Mouse (Mus musculus) forebrain, embryonic 12.5 days (tissue): Measurements from ENCODE around the gene Xpr1. TPM values are rescaled to one million over a fixed set of nuclear protein-coding genes. Genes with fewer than 3 reads are reported as not detected.

Experiments
- ATAC-seq: fragments of 200-750 bp; cut with Nextera tagmentation; 2 replicates; pipeline ENCODE4 v1.8.0; 2017; ENCODE audit warnings: moderate TSS enrichment; ENCODE audit not compliant: low FRiP score
- H3K27ac ChIP-seq: fragments of 300-500 bp; sonication (generic); 2 replicates; pipeline ENCODE4 v1.5.1; 2016; ENCODE audit warnings: mild to moderate bottlenecking
- H3K27me3 ChIP-seq: fragments of 300-500 bp; sonication (generic); 2 replicates; pipeline ENCODE4 v1.6.1; 2016; ENCODE audit warnings: mild to moderate bottlenecking
- H3K36me3 ChIP-seq: fragments of 300-500 bp; sonication (generic); replicated peaks from 2 replicates; pipeline ENCODE4 v1.6.1; 2016; ENCODE audit warnings: mild to moderate bottlenecking
- H3K4me1 ChIP-seq: fragments of 300-500 bp; sonication (generic); 2 replicates; pipeline ENCODE4 v1.6.1; 2016
- H3K4me2 ChIP-seq: fragments of 300-500 bp; sonication (generic); 2 replicates; pipeline ENCODE4 v1.6.1; 2016; ENCODE audit warnings: mild to moderate bottlenecking, moderate library complexity
- H3K4me3 ChIP-seq: fragments of 300-500 bp; sonication (generic); replicated peaks from 2 replicates; pipeline ENCODE4 v1.5.1; 2016; ENCODE audit warnings: mild to moderate bottlenecking
- H3K9ac ChIP-seq: fragments of 300-500 bp; sonication (generic); 2 replicates; pipeline ENCODE4 v1.6.1; 2016; ENCODE audit warnings: mild to moderate bottlenecking
- H3K9me3 ChIP-seq: fragments of 300-500 bp; sonication (generic); 2 replicates; pipeline ENCODE4 v1.6.1; 2016
- WGBS: fragments of 180-500 bp; shearing (Covaris S2); methylation state at CpG from one replicate; pipeline ENCODE4 v1.1.7; 2016; 5-methylcytosine and 5-hydroxymethylcytosine counted together
- polyA plus RNA-seq: library from polyadenylated mRNA; unstranded; fragments of >200 nt; fragmentation: Nextera tagmentation; extraction: Ambion mirVana; gene quantifications from 2 replicates; pipeline ENCODE4 v1.2.1, GENCODE M21; 2016

Xpr1 gene
- polyA plus RNA-seq, 1 experiment from 2014 or later, result 32.7 TPM

GRCm38 (mm10) chr1:155353096-155353495 is 64.1 kb downstream of the Xpr1 start:
- no peak for ATAC-seq
- 77% methylated on average over 4 of the region's 4 CpGs for WGBS
- H3K9ac ChIP-seq, result no peak overlapping the region
- H3K4me2 ChIP-seq, result no peak overlapping the region
- H3K36me3 ChIP-seq, result no peaks in the 10 kb centered on the region
- no peak overlapping the region for H3K27ac ChIP-seq
- H3K4me3 ChIP-seq, result no peak overlapping the region
- no peaks in the 10 kb centered on the region for H3K4me1 ChIP-seq
- H3K27me3 ChIP-seq, result no peaks in the 10 kb centered on the region
- no peaks in the 10 kb centered on the region for H3K9me3 ChIP-seq

DNA sequence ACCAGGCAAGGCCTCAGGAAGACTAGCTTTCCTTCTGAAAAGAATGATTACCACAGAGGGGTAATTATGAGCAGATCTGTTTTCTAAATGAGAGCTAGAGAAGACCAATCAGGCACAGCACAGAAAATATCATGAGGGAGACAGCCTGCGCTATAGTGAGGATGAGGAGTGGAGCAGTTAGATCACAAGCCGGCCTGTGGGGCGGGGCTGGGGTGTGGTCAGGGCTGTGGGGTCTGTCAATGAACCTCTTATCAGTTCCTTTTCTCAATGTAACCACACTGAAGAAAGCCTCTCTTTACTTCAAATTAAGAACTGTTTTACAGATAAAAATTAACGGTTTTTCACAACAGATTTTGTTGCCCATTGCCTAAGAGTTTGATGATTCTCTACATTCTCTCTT is 65.7 kb downstream of the Xpr1 start:
- H3K27me3 ChIP-seq, result no peaks in the 10 kb centered on the region
- no peaks in the 10 kb centered on the region for H3K9me3 ChIP-seq
- H3K27ac ChIP-seq, result no peak overlapping the region
- no peak overlapping the region for H3K9ac ChIP-seq
- WGBS, result 90% methylated on average over 4 of the region's 4 CpGs
- no peak for ATAC-seq
- no peak overlapping the region for H3K4me3 ChIP-seq
- H3K36me3 ChIP-seq, result no peaks in the 10 kb centered on the region
- no peaks in the 10 kb centered on the region for H3K4me1 ChIP-seq
- H3K4me2 ChIP-seq, result no peak overlapping the region

- Histone ChIP-seq H3K4me2 (no peak overlapping the region), H3K9ac (no peak overlapping the region), H3K27me3 (no peaks in the 10 kb centered on the region), H3K4me1 (no peaks in the 10 kb centered on the region), H3K9me3 (no peaks in the 10 kb centered on the region), H3K27ac (no peak overlapping the region), H3K36me3 (no peaks in the 10 kb centered on the region), H3K4me3 (no peak overlapping the region)
- WGBS, result 77% methylated on average over 3 of the region's 3 CpGs
- ATAC-seq, result no peak
These were observed 68.7 kb downstream of the Xpr1 start for GRCm38 (mm10) chr1:155348491-155348890.

- H3K36me3 ChIP-seq, result no peaks in the 10 kb centered on the region
- no peaks in the 10 kb centered on the region for H3K9me3 ChIP-seq
- H3K27ac ChIP-seq, result no peak overlapping the region
- no peaks in the 10 kb centered on the region for H3K27me3 ChIP-seq
- no peak for ATAC-seq
- H3K4me3 ChIP-seq, result no peak overlapping the region
- 81% methylated on average over 4 of the region's 4 CpGs for WGBS
- no peaks in the 10 kb centered on the region for H3K4me1 ChIP-seq
- H3K9ac ChIP-seq, result no peak overlapping the region
- no peak overlapping the region for H3K4me2 ChIP-seq
These were observed 69.9 kb downstream of the Xpr1 start for GRCm38 (mm10) chr1:155347339-155347738.

DNA sequence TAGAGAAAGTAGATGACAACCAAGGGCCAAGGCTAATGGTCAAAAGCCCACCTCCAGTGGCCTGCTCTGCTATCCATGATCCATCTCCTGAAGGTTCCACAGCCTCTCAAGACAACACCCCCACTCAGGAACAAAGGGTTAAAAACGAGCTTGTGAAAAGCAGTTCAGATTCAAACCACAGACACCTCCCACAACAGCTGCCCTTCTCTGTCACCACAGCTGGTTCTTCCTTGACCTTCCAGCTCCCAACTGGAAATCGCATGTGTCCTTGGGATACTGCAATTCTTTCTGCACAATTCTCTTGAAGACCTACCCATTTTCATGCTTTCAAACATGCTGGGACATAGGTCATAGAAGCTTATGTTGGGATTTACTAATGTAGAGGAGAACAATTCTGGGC is 73.2 kb downstream of the Xpr1 start:
- Histone ChIP-seq H3K4me1 (no peaks in the 10 kb centered on the region), H3K9me3 (no peaks in the 10 kb centered on the region), H3K36me3 (no peaks in the 10 kb centered on the region), H3K27me3 (no peaks in the 10 kb centered on the region), H3K4me2 (no peak overlapping the region), H3K9ac (no peak overlapping the region), H3K27ac (no peak overlapping the region), H3K4me3 (no peak overlapping the region)
- no peak for ATAC-seq
- 83% methylated on average over 2 of the region's 2 CpGs for WGBS

- H3K9ac ChIP-seq, result no peak overlapping the region
- no peaks in the 10 kb centered on the region for H3K36me3 ChIP-seq
- 26% methylated on average over 2 of the region's 2 CpGs for WGBS
- no peaks in the 10 kb centered on the region for H3K27me3 ChIP-seq
- no peaks in the 10 kb centered on the region for H3K9me3 ChIP-seq
- ATAC-seq, result no peak
- H3K4me1 ChIP-seq, result no peaks in the 10 kb centered on the region
- no peak overlapping the region for H3K4me2 ChIP-seq
- no peak overlapping the region for H3K27ac ChIP-seq
- no peak overlapping the region for H3K4me3 ChIP-seq
These were observed 77.6 kb downstream of the Xpr1 start for GRCm38 (mm10) chr1:155339622-155340021.

- Histone ChIP-seq H3K36me3 (no peaks in the 10 kb centered on the region), H3K27me3 (no peaks in the 10 kb centered on the region), H3K4me2 (no peak overlapping the region), H3K4me3 (no peak overlapping the region), H3K9me3 (no peaks in the 10 kb centered on the region), H3K27ac (no peak overlapping the region), H3K9ac (no peak overlapping the region), H3K4me1 (no peaks in the 10 kb centered on the region)
- no peak for ATAC-seq
- 90% methylated on average over 4 of the region's 4 CpGs for WGBS
These were observed 79.9 kb downstream of the Xpr1 start for GRCm38 (mm10) chr1:155337315-155337714.

GRCm38 (mm10) chr1:155335963-155336362 is 81.3 kb downstream of the Xpr1 start:
- no peak for ATAC-seq
- Histone ChIP-seq H3K27ac (no peak overlapping the region), H3K4me2 (no peak overlapping the region), H3K36me3 (peaks cover 2% of the 10 kb centered on the region; the same call in 1 of the 2 replicates), H3K9me3 (no peaks in the 10 kb centered on the region), H3K4me3 (no peak overlapping the region), H3K4me1 (no peaks in the 10 kb centered on the region), H3K9ac (no peak overlapping the region), H3K27me3 (no peaks in the 10 kb centered on the region)
- WGBS, result 68% methylated on average over 6 of the region's 6 CpGs

GRCm38 (mm10) chr1:155322183-155322582 is 95.0 kb downstream of the Xpr1 start:
- WGBS, result 77% methylated on average over 1 of the region's 1 CpGs
- no peaks in the 10 kb centered on the region; the same call in 1 of the 2 replicates for H3K36me3 ChIP-seq
- ATAC-seq, result no peak
- H3K4me2 ChIP-seq, result no peak overlapping the region
- H3K4me1 ChIP-seq, result peaks cover 5% of the 10 kb centered on the region; the same call in 1 of the 2 replicates
- H3K27ac ChIP-seq, result no peak overlapping the region
- H3K4me3 ChIP-seq, result no peak overlapping the region
- H3K9ac ChIP-seq, result no peak overlapping the region
- H3K9me3 ChIP-seq, result no peaks in the 10 kb centered on the region
- no peaks in the 10 kb centered on the region for H3K27me3 ChIP-seq

DNA sequence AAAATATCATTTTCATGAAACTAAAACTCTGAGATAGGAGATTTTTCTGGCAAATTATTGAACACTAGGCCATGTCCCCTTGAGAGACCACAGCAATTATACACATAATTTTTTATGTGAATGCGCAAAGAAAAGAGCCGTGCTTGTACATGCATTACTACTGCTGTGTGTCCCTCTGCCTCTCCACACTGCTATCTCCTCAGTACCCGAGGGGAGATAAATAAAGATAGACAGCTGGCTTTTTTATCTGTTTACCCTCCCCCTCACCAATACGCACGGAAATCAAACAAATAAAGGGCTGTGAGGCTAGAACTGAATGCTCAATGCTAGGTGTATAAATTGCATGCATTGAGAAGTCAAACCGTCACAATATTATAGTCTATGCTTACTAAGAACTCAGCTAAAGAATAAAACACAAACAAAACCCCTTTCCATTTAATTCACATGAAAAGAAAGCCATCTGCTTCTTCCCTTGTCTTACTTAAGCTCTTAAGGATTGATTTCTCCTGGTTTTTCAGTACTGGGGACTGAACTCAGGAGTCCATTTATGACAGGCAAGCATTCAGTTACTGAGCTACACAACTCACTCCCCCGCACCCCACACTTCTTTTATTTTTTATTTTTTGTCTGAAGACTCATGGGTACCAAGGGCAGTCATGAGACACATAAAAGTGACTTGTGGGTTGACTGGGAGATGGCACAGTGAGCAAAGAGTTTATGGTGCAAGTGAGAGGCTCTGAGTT is 97.0 kb downstream of the Xpr1 start:
- Histone ChIP-seq H3K4me1 (peaks cover 5% of the 10 kb centered on the region; the same call in 1 of the 2 replicates), H3K4me3 (no peak overlapping the region), H3K4me2 (no peak overlapping the region), H3K9ac (no peak overlapping the region), H3K27me3 (no peaks in the 10 kb centered on the region), H3K36me3 (no peaks in the 10 kb centered on the region; the same call in 1 of the 2 replicates), H3K27ac (0 out of 2 replicates have a peak overlapping the region, but pooled peaks have one; percentile 65), H3K9me3 (no peaks in the 10 kb centered on the region)
- ATAC-seq, result peak; percentile 72
- 53% methylated on average over 7 of the region's 7 CpGs for WGBS

GRCm38 (mm10) chr1:155319513-155319912 is 97.7 kb downstream of the Xpr1 start:
- Histone ChIP-seq H3K4me3 (no peak overlapping the region), H3K27ac (no peak overlapping the region), H3K4me2 (no peak overlapping the region), H3K9ac (no peak overlapping the region), H3K27me3 (no peaks in the 10 kb centered on the region), H3K36me3 (no peaks in the 10 kb centered on the region; the same call in 1 of the 2 replicates), H3K4me1 (peaks cover 5% of the 10 kb centered on the region; the same call in 1 of the 2 replicates), H3K9me3 (no peaks in the 10 kb centered on the region)
- WGBS, result 76% methylated on average over 4 of the region's 4 CpGs
- no peak for ATAC-seq

DNA sequence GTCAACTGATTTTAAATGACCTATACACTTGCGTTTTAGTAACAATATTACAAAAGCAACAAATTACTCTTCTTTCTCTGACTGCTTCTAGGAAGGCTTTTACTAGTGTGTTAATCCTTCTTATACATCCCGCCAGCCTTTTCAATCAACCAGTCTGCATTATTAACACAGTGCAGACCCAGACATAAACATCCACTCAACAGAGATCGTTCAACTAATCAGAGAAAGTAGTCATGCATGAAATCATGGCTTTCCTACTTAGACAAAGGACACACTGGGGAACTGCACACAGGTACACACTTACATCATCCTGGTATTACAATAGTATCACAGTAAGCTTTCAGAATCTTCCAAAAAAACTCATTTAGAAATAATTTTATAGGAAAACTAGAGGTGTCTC is 105.5 kb downstream of the Xpr1 start:
- Histone ChIP-seq H3K4me1 (peaks cover 21% of the 10 kb centered on the region), H3K4me2 (no peak overlapping the region), H3K27me3 (peaks cover 9% of the 10 kb centered on the region; the same call in 1 of the 2 replicates), H3K36me3 (peaks cover 6% of the 10 kb centered on the region; the same call in 1 of the 2 replicates), H3K27ac (no peak overlapping the region), H3K9ac (no peak overlapping the region), H3K4me3 (no peak overlapping the region), H3K9me3 (no peaks in the 10 kb centered on the region)
- 14% methylated on average over 3 of the region's 3 CpGs for WGBS
- peak; percentile 83; the same call in 1 of the 2 replicates for ATAC-seq

- H3K4me3 ChIP-seq, result no peak overlapping the region
- WGBS, result 8% methylated on average over 3 of the region's 3 CpGs
- H3K27me3 ChIP-seq, result peaks cover 9% of the 10 kb centered on the region; the same call in 1 of the 2 replicates
- H3K4me1 ChIP-seq, result peaks cover 40% of the 10 kb centered on the region
- no peaks in the 10 kb centered on the region; the same call in 1 of the 2 replicates for H3K36me3 ChIP-seq
- no peaks in the 10 kb centered on the region for H3K9me3 ChIP-seq
- H3K27ac ChIP-seq, result peak overlapping the region; percentile 77
- H3K9ac ChIP-seq, result no peak overlapping the region
- peak overlapping the region; percentile 13; the same call in 1 of the 2 replicates for H3K4me2 ChIP-seq
- ATAC-seq, result peak; percentile 66
These were observed 110.3 kb downstream of the Xpr1 start for GRCm38 (mm10) chr1:155306879-155307278.
